Mouse (Mus musculus) left cerebral cortex, adult 6 months (tissue): ENCODE results near the gene Kcnn1. TPM values are rescaled to one million over a fixed set of nuclear protein-coding genes. Genes with fewer than 3 reads are reported as not detected.

Source experiments
- long read RNA-seq, 2 experiments: library from polyadenylated mRNA; unstranded; transcript quantifications; one replicate each; pipeline ENCODE4 v2.0.0; 2019 to 2020
- polyA plus RNA-seq: library from polyadenylated mRNA; unstranded; fragments of <200 nt; fragmentation: Nextera tagmentation; gene quantifications from 2 replicates; pipeline ENCODE4 v1.2.3, GENCODE M21; 2021

Gene Kcnn1
- polyA plus RNA-seq = 12.4 and 13.0 TPM in 2 replicates
- long read RNA-seq, experiment 1, partial matches to known transcripts = 5 of 71 reads
- long read RNA-seq, experiment 1, other reads (novel, unspliced or antisense) = 65 of 71 reads
- long read RNA-seq, experiment 2, partial matches to known transcripts = 2 of 18 reads
- long read RNA-seq, experiment 2, other reads (novel, unspliced or antisense) = 16 of 18 reads

DNA sequence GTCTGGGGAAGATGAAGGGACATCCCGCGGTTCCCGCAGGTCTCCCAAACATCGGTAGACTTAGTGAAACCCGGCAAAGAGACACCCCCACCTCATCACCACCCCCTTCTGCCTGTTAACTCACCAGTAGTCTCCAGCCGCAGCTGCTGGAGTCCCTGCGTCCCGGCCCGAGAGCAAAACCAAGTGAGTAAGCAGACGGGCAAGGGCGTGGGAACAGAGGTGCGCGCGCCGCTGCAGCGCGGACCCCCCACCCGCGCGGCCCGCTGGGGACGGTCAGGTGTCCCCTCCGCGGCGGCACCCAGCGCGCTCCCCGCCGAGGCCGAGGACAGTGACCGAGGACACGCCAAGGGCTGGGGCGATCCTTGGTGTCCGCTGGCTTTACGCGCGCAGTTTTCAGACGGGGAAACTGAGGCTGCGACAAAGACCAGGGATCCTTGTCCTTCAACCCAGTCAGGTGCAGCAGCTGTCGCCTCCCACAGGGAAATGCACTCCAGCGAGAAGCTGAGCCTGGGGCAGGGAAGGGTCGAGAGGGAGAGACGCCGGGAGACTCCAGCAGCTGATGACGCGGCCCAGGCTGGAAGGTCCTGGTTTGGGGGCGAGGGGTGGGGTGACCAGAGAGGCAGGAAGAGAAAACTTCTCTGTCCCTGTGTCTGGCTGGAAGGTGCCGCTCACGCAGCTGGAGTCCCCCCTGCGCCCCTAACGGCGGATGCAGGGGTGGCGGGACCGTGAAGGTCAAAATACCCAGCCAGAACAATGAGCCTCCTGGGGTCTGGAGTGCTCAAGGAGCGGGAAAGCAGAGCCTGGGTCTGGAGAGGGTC lies at the start of gene Kcnn1:
TSS of gene Kcnn1 (minus strand) at position 435 of the 818 bp plus-strand sequence.

GRCm38 (mm10) chr8:70905831-70906736 lies 43.0 kb upstream of the Kcnn1 start, which contains the start of gene Map1s:
Gene Map1s (plus strand): TSS chr8:70905932.

DNA sequence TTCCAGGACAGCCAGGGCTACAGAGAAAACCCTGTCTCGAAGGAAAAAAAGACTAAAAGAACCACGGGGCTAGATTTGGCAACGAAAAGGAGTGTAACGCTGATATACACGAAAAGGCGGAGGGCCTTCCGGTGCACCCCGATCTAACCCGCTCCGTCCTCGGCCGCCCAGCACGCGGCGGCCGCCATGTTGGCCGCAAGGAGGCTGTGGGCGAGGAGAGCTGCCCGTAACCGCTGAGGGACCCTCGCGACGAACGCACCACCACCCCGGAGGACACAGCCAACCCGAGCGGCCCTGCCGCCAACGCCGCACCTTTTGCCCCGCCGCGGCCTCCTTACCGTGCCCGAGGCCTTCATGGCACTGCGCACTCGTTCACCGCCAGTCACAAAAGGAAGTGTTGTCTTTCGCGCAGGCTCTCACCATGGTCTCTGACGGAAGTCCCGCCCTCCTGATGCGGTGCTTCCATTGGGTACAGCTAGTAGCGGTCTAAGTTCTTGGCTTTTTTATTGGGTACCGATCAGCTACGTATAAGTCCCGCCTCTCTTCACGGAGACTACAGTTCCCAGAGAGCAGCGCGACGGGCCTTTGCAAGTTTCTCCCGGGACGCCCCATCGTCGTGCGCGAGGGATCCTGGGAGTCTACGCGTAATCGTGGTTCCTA lies 34.1 kb upstream of the Kcnn1 start, which contains the start of gene Rpl18a:
TSS of gene Rpl18a (minus strand) at position 392 of the 660 bp plus-strand sequence.

GRCm38 (mm10) chr8:70892022-70892895 lies 29.2 kb upstream of the Kcnn1 start, which contains the start of gene Slc5a5:
Gene Slc5a5 (minus strand): TSS chr8:70892757.

DNA sequence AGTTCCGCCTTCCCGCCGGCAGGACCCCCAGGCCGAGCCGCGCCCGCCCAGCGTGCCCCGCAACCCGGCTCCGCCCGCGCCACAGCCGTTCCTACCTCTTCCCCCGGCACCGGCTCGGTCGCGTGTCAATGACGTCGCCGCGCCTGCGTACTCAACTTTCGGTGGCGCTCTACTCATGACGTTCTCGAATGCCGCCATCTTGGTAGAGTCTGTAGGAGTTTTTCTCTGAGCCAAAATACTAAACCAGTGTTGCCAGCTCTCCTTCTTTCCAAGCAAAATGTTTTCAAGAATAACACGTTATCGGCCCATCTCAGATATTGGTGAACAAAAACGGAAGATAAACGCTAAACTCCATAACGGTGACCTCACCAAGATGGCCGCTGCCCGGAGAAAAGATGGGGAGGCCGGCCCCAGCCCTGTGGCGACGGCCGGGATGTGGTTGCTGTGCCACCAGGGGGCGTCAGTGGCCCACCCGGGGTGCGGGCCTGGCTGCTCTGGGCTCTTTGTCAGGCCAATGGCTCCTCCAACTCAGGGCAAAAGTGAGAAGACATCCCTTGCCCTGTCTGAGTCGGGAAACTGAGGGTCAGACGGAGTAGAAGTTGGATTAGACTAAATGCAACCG lies 10.4 kb upstream of the Kcnn1 start, which contains the start of gene Ccdc124:
TSS of gene Ccdc124 (minus strand) at position 572 of the 622 bp plus-strand sequence.

GRCm38 (mm10) chr8:70839408-70840351 lies 23.4 kb downstream of the Kcnn1 start, which contains the start of gene Arrdc2:
Gene Arrdc2 (minus strand): TSS chr8:70839720.

DNA sequence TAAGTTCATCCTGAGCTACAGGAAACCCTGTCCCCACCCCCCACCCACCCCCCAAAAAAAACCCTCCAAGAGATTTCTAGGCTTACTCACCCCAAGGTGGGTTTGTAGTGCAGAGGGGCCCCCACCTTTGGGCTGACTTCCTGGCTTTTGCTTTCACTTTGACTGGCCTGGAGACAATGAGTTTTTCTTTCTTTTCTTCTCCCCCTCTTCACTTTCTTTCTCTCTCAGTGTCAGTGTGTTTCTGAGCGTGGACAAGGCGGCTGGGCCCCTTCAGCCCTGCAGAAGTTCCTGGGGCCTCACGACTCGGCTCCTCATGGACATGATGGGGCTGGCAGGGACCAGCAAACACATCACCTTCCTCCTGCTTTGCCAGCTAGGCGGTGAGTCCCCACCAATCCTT lies 54.8 kb downstream of the Kcnn1 start, which contains the start of gene Il12rb1:
TSS of gene Il12rb1 (plus strand) at position 211 of the 400 bp plus-strand sequence.

GRCm38 (mm10) chr8:70804481-70805206 lies 58.4 kb downstream of the Kcnn1 start, which contains the start of gene Mast3:
Gene Mast3 (minus strand): TSS chr8:70805054.

Other genes with a start within 250 kb of the Kcnn1 start
- gene Lrrc25, start 247.1 kb downstream of the Kcnn1 start, polyA plus RNA-seq = 0.72 and 1.7 TPM in 2 replicates
- 0.23 TPM in 1 of 2 replicates, not detected in the other for gene Gdf15, start 230.8 kb downstream of the Kcnn1 start, polyA plus RNA-seq
- 11.0 and 11.5 TPM in 2 replicates for gene Pgpep1, start 202.9 kb downstream of the Kcnn1 start, polyA plus RNA-seq
- 222 and 248 TPM in 2 replicates for gene Lsm4, start 190.0 kb downstream of the Kcnn1 start, polyA plus RNA-seq
- 5.3 and 148 TPM in 2 replicates for gene Jund, start 164.3 kb downstream of the Kcnn1 start, polyA plus RNA-seq
- 0.03 TPM in 1 of 2 replicates, not detected in the other for gene Iqcn, start 159.8 kb downstream of the Kcnn1 start, polyA plus RNA-seq
- gene Gm3336, start 144.7 kb downstream of the Kcnn1 start, polyA plus RNA-seq = 0.19 and 0.25 TPM in 2 replicates
- gene Pde4c, start 139.5 kb downstream of the Kcnn1 start, polyA plus RNA-seq = 0.18 and 0.60 TPM in 2 replicates
- gene Rab3a, start 108.6 kb downstream of the Kcnn1 start, polyA plus RNA-seq = 895 and 1,300 TPM in 2 replicates
- gene Mpv17l2, start 102.3 kb downstream of the Kcnn1 start, polyA plus RNA-seq = 100 and 108 TPM in 2 replicates
- 82.0 and 99.2 TPM in 2 replicates for gene Pik3r2, start 86.5 kb downstream of the Kcnn1 start, polyA plus RNA-seq
- 66.9 and 129 TPM in 2 replicates for gene Mast3, start 58.2 kb downstream of the Kcnn1 start, polyA plus RNA-seq
- gene Il12rb1, start 54.8 kb downstream of the Kcnn1 start, polyA plus RNA-seq = 0.14 and 0.27 TPM in 2 replicates
- 9.4 and 9.7 TPM in 2 replicates for gene Arrdc2, start 23.5 kb downstream of the Kcnn1 start, polyA plus RNA-seq
- 140 and 167 TPM in 2 replicates for gene Ccdc124, start 10.7 kb upstream of the Kcnn1 start, polyA plus RNA-seq
- 16.6 and 17.9 TPM in 2 replicates for gene Slc5a5, start 29.5 kb upstream of the Kcnn1 start, polyA plus RNA-seq
- 3,531 and 4,437 TPM in 2 replicates for gene Rpl18a, start 34.2 kb upstream of the Kcnn1 start, polyA plus RNA-seq
- gene Map1s, start 42.7 kb upstream of the Kcnn1 start, polyA plus RNA-seq = 18.1 and 27.3 TPM in 2 replicates